Mouse (Mus musculus) heart, postnatal 10 days (tissue): ENCODE measurements around the gene Borcs6. TPM values are rescaled to one million over a fixed set of nuclear protein-coding genes. Genes with fewer than 3 reads are reported as not detected.

ENCODE experiments used
- total RNA-seq, 2 experiments: library from RNA; stranded (reverse); gene quantifications; 2 replicates each; pipeline ENCODE4 v1.2.3; 2021

Gene Borcs6
- total RNA-seq, 2 experiments from 2014 or later: 16.7 to 19.4 TPM

Other genes starting within 250 kb of the Borcs6 start
- 10 to 100 TPM; 67.3 to 70.9 TPM for gene Ndel1, start 187.9 kb upstream of the Borcs6 start, total RNA-seq
- under 1 TPM; 0.10 to 0.17 TPM for gene Rnf222, start 171.2 kb upstream of the Borcs6 start, total RNA-seq
- gene Rpl26, start 158.1 kb upstream of the Borcs6 start, total RNA-seq: 100 to 1,000 TPM; 777 to 828 TPM
- gene Odf4, start 132.6 kb upstream of the Borcs6 start, total RNA-seq: not detected
- 10 to 100 TPM; 43.2 to 49.6 TPM for gene Arhgef15, start 102.2 kb upstream of the Borcs6 start, total RNA-seq
- gene Slc25a35, start 91.6 kb upstream of the Borcs6 start, total RNA-seq: 1 to 10 TPM; 3.4 to 4.3 TPM
- gene Rangrf, start 84.5 kb upstream of the Borcs6 start, total RNA-seq: 10 to 100 TPM; 40.1 to 46.8 TPM
- 1 to 10 TPM; 9.3 to 9.5 TPM for gene Pfas, start 51.3 kb upstream of the Borcs6 start, total RNA-seq
- gene Ctc1, start 43.8 kb upstream of the Borcs6 start, total RNA-seq: 10 to 100 TPM; 21.9 to 26.6 TPM
- 10 to 100 TPM; 11.6 to 15.4 TPM for gene Aurkb, start 14.1 kb upstream of the Borcs6 start, total RNA-seq
- 1 to 10 TPM; 5.8 to 7.8 TPM for gene Tmem107, start 11.1 kb downstream of the Borcs6 start, total RNA-seq
- gene Vamp2, start 28.8 kb downstream of the Borcs6 start, total RNA-seq: 10 to 100 TPM; 71.1 to 85.8 TPM
- gene Per1, start 35.5 kb downstream of the Borcs6 start, total RNA-seq: 100 to 1,000 TPM in 1 of 2 experiments, 10 to 100 TPM in 1; 61.4 to 101 TPM
- under 1 TPM; 0.17 to 0.34 TPM for gene Hes7, start 60.7 kb downstream of the Borcs6 start, total RNA-seq
- gene 9130213A22Rik, start 62.9 kb downstream of the Borcs6 start, total RNA-seq: under 1 TPM; 0.42 to 0.60 TPM
- not detected for gene Aloxe3, start 66.2 kb downstream of the Borcs6 start, total RNA-seq
- not detected for gene Alox12b, start 97.3 kb downstream of the Borcs6 start, total RNA-seq
- 1 to 10 TPM; 2.0 to 2.2 TPM for gene Alox8, start 138.1 kb downstream of the Borcs6 start, total RNA-seq
- under 1 TPM; 0.41 to 0.60 TPM for gene Gucy2e, start 177.3 kb downstream of the Borcs6 start, total RNA-seq